Mouse (Mus musculus): ENCODE results near the gene Gm867. TPM values are rescaled to one million over a fixed set of nuclear protein-coding genes. Genes with fewer than 3 reads are reported as not detected.

Gene Gm867
- total RNA-seq (2021), result under 1 TPM; 0.28 to 0.89 TPM
- long read RNA-seq, result 0 reads

DNA sequence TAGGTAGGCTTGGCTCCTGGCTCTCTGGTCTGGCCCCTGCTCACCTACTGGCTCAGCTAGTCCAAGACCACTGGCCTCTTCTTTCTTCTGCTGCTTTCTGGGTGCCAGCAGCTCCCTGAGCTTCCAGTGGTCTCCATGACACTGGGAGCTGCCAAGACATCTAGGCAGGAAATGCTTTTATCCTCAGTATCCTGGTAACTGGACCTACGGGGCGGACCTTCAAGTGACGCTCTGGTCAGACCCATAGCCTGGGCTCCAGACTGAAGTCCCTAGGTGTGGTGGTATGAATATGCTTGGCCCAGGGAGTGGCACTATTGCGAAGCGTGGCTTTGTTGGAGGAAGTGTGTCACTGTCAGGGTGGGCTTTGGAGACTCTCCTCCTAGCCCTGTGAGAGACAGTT, at the start of gene Gm867:
Gene Gm867 (minus strand): TSS at position 153 of the 400 bp plus-strand sequence.
- DNase-seq (ENCODE audit: low spot score in 2 of 2), result no peak

- DNase-seq (ENCODE audit: low spot score in 2 of 2), result peak in 1 of 2 experiments; percentile 33
Observed at GRCm38 (mm10) chr10:75979432-75979831, 39.0 kb upstream of the Gm867 start.

GRCm38 (mm10) chr10:75978835-75979157, 38.3 kb upstream of the Gm867 start:
- no peak for DNase-seq (ENCODE audit: low spot score in 2 of 2)

- no peak for DNase-seq (ENCODE audit: low spot score in 2 of 2)
Observed at GRCm38 (mm10) chr10:75978119-75978834, 37.8 kb upstream of the Gm867 start.

GRCm38 (mm10) chr10:75975216-75975615, 34.7 kb upstream of the Gm867 start:
- DNase-seq (ENCODE audit: low spot score in 2 of 2), result no peak

GRCm38 (mm10) chr10:75973846-75974245, 33.4 kb upstream of the Gm867 start:
- no peak for DNase-seq (ENCODE audit: low spot score in 2 of 2)

DNA sequence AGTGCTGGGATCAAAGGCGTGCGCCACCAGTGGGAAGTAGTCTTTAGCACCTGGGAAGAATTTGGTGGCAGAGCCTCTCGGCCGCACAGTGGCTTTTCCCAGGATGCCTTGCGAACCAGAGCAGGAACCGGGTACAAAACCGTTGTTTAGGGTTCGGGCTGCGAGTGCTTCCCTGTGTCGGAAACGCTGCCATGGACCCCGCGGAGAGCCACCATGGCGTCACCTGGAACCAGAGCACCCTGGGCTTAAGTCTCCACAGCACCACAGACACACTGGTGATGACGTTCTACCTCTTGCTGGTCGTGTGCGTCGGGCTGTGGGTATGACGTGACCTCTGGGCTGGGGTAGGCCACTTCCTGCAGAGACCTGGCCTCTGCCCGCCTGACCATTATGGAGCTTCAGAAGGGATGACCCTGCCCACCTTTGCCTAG, 13.9 kb upstream of the Gm867 start, which contains the start of gene Gm5134:
Gene Gm5134 (plus strand): TSS at position 134 of the 431 bp plus-strand sequence.
- no peak for DNase-seq (ENCODE audit: low spot score in 2 of 2)

- peak in 1 of 2 experiments; percentile 72 for DNase-seq (ENCODE audit: low spot score in 2 of 2)
Observed at GRCm38 (mm10) chr10:75951424-75952050, 11.1 kb upstream of the Gm867 start.

- DNase-seq (ENCODE audit: low spot score in 2 of 2), result no peak
Observed at GRCm38 (mm10) chr10:75950791-75951210, 10.3 kb upstream of the Gm867 start.

DNA sequence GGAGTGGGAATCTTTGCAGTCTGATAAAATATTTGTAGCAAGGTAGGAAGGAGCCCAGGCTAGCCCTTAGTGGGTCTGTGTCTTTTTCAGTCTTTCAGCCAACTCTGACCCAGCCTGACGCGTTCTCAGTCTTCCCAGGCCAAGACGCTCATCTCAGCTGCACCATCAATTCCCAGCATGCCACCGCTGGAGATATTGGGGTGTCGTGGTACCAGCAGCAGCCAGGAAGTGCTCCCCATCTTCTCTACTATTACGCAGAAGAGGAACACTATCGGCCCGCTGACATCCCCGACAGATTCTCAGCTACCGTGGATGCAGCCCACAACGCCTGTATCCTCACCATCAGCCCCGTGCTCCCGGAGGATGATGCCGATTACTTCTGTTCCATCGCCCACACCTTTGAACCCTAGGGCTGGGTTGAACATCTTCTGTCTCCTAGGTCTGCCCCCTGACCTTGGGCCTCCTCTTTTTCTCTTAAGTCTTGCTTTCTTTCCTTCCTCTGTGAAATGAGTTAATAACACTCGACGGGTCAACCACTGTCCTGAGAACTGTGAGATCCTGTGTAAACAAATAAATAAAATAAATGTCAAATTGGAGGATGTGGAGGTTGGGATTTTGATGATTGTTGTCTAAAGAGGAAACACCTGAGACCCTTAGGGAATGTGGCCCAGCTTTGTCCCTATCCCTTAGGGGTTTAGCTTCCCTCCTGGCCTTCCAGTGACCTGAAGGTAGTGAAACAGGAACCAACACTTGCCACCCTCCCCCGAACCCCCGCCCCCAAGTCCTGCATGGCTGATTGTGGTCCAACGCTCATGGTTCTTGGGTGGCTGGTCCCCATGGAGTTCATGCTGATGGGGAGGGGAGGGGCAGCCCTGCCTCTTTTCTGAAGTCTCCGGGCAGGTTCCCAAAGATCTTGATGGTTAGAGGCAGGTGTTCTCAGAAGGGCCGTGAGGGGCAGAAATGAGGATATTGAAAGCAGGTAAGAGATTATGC, 8.9 kb upstream of the Gm867 start:
- DNase-seq (ENCODE audit: low spot score in 2 of 2), result no peak

DNA sequence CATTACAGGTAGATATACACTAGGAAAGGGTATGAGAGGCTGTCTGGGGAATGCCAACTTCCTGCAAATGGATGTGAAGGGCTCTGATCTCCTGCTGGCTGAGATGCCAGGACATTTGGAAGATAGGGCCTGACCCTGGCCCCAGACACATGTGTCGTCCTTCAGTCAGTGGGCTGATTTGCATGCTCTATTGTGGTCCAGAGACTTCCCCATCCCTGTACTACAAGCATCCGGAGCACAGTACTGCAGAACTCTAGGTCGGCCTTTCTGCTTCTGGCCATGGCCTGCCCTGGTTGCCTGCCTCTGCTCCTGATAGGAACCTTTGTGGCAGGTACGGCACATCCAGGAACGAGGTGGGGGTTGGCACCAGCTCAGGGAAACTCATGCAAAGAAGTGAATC, 7.6 kb upstream of the Gm867 start:
- no peak for DNase-seq (ENCODE audit: low spot score in 2 of 2)

DNA sequence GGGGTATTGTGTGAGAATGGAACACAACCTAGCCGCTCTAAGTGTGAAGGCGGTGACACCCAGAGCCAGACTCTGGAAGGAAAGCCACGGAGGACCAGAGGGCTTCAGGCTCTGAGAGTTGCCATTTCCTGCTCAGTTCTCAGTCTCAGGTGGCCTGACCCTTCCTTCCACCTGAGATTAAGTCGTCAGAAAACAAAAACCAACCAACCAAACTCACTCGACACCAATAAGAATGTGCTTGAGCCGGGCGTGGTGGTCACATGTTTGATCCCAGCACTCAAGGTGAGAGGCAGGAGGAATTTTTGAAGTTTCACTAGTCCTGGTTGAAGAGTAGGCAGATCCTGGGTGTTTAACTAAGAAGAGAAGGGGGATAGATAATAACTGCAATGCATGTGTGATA, 5.4 kb upstream of the Gm867 start:
- no peak for DNase-seq (ENCODE audit: low spot score in 2 of 2)

GRCm38 (mm10) chr10:75945213-75945612, 4.7 kb upstream of the Gm867 start:
- no peak for DNase-seq (ENCODE audit: low spot score in 2 of 2)

DNA sequence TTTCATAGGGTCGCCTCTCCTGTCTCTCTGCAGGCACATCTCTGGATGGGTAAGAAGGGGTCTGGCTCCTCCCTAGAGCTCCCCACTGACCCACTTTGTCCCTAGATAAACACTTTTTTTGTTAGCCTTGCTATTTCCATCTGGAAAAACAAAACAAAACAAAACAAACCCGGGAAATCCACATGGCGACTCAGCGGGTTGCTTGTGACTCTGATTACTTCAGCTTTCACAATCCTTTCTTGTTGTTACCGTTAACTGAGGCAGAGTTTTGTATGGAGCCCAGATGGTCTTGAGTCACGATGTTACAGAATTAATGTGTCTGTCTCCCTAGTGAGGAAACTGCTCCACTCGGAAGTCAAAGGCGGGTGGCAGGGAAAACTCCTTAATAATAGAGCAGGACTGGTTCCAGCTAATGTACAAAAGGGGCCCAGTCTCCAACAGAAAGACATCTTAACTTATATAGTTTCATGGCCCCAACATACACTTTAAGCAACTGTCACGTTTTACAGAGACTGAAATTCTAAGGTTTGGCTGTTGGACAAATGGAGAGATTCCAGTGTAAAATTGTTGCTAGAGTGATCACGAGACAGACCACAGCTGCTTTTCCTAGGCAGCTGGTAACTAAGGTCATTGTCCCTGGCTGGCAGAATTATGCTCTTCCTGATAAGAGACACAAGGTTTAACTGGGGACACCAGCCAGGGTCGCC, 3.7 kb upstream of the Gm867 start:
- DNase-seq (ENCODE audit: low spot score in 2 of 2), result peak in 1 of 2 experiments; percentile 61

DNA sequence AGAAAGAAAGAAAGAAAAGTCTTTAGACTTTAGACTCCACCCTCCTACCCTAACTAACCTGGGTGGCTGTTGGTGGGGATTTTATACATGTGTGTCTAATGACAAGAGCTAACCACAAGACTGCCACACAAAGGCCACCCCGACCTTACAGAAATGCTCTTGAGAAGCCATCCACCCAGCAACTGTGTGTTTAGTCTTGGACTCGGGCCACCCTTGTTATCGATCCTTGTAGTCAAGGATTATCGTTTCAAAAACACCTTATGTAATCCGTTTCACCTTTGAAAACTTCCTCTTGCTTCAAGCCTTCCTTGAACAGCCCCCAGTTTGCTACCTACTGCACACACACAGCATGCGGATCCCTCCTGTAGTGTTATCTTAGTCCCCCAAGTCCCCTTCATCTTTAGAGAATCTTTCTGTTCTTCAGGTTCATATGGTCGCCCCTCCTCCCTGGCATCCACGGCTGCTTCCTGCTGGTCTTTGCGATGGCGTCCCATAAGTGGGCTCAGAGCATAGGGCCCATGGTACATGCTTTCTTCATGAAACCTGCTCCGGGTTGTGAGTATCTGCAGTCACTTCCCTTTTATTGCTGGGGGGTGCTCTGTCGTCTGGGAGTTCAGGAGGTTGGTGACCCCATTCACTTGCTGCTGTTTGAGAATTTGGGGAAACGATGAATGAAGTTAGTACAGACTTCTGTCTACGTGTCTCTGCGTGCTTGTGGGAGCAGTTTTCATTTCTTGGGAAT, 2.4 kb upstream of the Gm867 start, which contains the start of gene Vpreb3:
Gene Vpreb3 (plus strand): TSS at position 322 of the 742 bp plus-strand sequence.
- no peak for DNase-seq (ENCODE audit: low spot score in 2 of 2)

- no peak for DNase-seq (ENCODE audit: low spot score in 2 of 2)
Observed at GRCm38 (mm10) chr10:75941042-75941824, 761 bp upstream of the Gm867 start.

GRCm38 (mm10) chr10:75939481-75940234, 814 bp downstream of the Gm867 start:
- DNase-seq (ENCODE audit: low spot score in 2 of 2), result no peak

DNA sequence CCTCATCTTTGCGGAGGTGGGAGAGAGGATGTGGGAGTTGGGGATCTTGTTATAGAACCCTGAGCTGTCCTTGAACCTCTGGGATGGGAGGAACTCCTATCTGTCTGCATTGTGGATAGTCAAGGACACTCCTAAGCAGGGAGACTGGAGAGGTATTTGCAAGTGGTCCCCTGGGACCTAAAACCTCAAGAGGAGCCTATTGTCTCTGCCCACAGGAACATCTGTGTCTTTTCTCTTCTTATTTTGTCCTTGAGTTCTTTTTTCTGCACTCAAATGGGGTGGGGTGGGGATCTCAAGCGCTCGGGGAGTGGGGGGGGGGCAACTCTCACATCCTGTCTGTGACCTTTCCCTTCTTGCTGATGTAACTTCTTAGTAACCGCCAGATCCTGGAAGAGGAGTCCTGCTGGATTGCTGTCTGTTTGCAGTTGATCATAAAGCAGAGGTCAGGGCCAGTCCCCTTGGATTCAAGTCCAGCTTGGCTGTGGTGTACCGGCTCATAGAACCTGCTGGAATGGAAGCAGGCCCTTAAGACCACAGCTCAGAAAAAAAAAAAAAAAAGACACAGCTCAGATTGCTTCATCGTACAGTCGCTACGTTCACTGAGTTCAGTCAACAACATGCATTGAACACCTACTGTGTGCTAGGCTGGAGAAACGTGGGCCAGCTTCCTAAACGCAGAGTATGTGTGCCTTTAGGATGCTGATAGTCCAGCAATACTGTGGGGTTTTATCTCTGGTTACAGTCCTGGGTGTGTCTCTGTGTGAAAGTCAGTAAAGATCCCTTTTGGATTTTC, 2.4 kb downstream of the Gm867 start:
- DNase-seq (ENCODE audit: low spot score in 2 of 2), result no peak

Measured in layer of hippocampus, adult 18-20 months (tissue).